Mouse (Mus musculus): ENCODE measurements around the gene Ppp4r2.
"Not testable (repeated sequence)": the region's sequence is repeated elsewhere in the genome, so short reads cannot be mapped to it uniquely, and the experiment has no call there.

The Ppp4r2 gene

GRCm38 (mm10) chr6:100831188-100831587, 2.2 kb upstream of the Ppp4r2 start:
- no peak for DNase-seq (ENCODE audit: low read depth, low spot score)

GRCm38 (mm10) chr6:100831751-100832150, 1.7 kb upstream of the Ppp4r2 start:
- DNase-seq (ENCODE audit: low read depth, low spot score) = no peak

GRCm38 (mm10) chr6:100833811-100834481, 524 bp downstream of the Ppp4r2 start:
- DNase-seq (ENCODE audit: low read depth, low spot score) = peak; percentile 35

- DNase-seq (ENCODE audit: low read depth, low spot score) = no peak
These were observed 1.2 kb downstream of the Ppp4r2 start for GRCm38 (mm10) chr6:100834489-100835160.

- DNase-seq (ENCODE audit: low read depth, low spot score) = no peak
These were observed 11.6 kb downstream of the Ppp4r2 start for GRCm38 (mm10) chr6:100845058-100845457.

- DNase-seq (ENCODE audit: low read depth, low spot score) = no peak
These were observed 13.8 kb downstream of the Ppp4r2 start for GRCm38 (mm10) chr6:100847264-100847663.

GRCm38 (mm10) chr6:100848682-100849375, 15.4 kb downstream of the Ppp4r2 start:
- no peak for DNase-seq (ENCODE audit: low read depth, low spot score)

GRCm38 (mm10) chr6:100850671-100851081, 17.3 kb downstream of the Ppp4r2 start:
- DNase-seq (ENCODE audit: low read depth, low spot score) = no peak

- no peak for DNase-seq (ENCODE audit: low read depth, low spot score)
These were observed 17.7 kb downstream of the Ppp4r2 start for GRCm38 (mm10) chr6:100851083-100851482.

- no peak for DNase-seq (ENCODE audit: low read depth, low spot score)
These were observed 31.9 kb downstream of the Ppp4r2 start for GRCm38 (mm10) chr6:100865321-100865720.

- DNase-seq (ENCODE audit: low read depth, low spot score) = not testable (repeated sequence)
These were observed 32.4 kb downstream of the Ppp4r2 start for GRCm38 (mm10) chr6:100865788-100866187.

GRCm38 (mm10) chr6:100866246-100866645, 32.8 kb downstream of the Ppp4r2 start:
- not testable (repeated sequence) for DNase-seq (ENCODE audit: low read depth, low spot score)

- no peak for DNase-seq (ENCODE audit: low read depth, low spot score)
These were observed 35.4 kb downstream of the Ppp4r2 start for GRCm38 (mm10) chr6:100868863-100869262.

GRCm38 (mm10) chr6:100869909-100870308, 36.5 kb downstream of the Ppp4r2 start:
- no peak for DNase-seq (ENCODE audit: low read depth, low spot score)

- DNase-seq (ENCODE audit: low read depth, low spot score) = no peak
These were observed 39.8 kb downstream of the Ppp4r2 start for GRCm38 (mm10) chr6:100873191-100873590.

- DNase-seq (ENCODE audit: low read depth, low spot score) = no peak
These were observed 42.6 kb downstream of the Ppp4r2 start for GRCm38 (mm10) chr6:100875862-100876623.

GRCm38 (mm10) chr6:100876624-100877017, 43.2 kb downstream of the Ppp4r2 start:
- DNase-seq (ENCODE audit: low read depth, low spot score) = no peak

- no peak for DNase-seq (ENCODE audit: low read depth, low spot score)
These were observed 45.1 kb downstream of the Ppp4r2 start for GRCm38 (mm10) chr6:100878546-100878945.

- DNase-seq (ENCODE audit: low read depth, low spot score) = no peak
These were observed 46.2 kb downstream of the Ppp4r2 start for GRCm38 (mm10) chr6:100879607-100880006.

- DNase-seq (ENCODE audit: low read depth, low spot score) = no peak
These were observed 48.2 kb downstream of the Ppp4r2 start for GRCm38 (mm10) chr6:100881657-100882056.

- DNase-seq (ENCODE audit: low read depth, low spot score) = no peak
These were observed 49.2 kb downstream of the Ppp4r2 start for GRCm38 (mm10) chr6:100882381-100883213.
